Mouse (Mus musculus) CH12.LX (cell line): ENCODE data around the gene Clcnka. TPM values are rescaled to one million over a fixed set of nuclear protein-coding genes. Genes with fewer than 3 reads are reported as not detected.

Experiments used
- DNase-seq: peaks from one replicate; pipeline ENCODE4 v3.0.0-alpha.2; 2013; ENCODE audit errors: extremely low read depth
- H3K27ac ChIP-seq: 2 replicates; pipeline ENCODE4 v1.5.1; 2012; ENCODE audit warnings: low read depth, mild to moderate bottlenecking, control low read depth, moderate library complexity; ENCODE audit not compliant: insufficient read depth
- H3K27me3 ChIP-seq: replicated peaks from 2 replicates; pipeline ENCODE3; 2012; ENCODE audit warnings: inconsistent platforms
- H3K36me3 ChIP-seq, 2 experiments: replicated peaks in 1 of 2; 2 replicates each; pipeline versions ENCODE3 to v1.6.1; 2012; ENCODE audit warnings: inconsistent platforms in 1 of 2, low read length in 1 of 2, mild to moderate bottlenecking in 1 of 2, mixed read lengths in 1 of 2, moderate library complexity in 1 of 2; ENCODE audit not compliant: control insufficient read depth in 1 of 2, insufficient read depth in 1 of 2
- H3K4me1 ChIP-seq, 2 experiments: 2 replicates each; pipeline ENCODE4 v1.6.1; 2012; ENCODE audit warnings: inconsistent platforms in 1 of 2, moderate library complexity in 1 of 2; ENCODE audit not compliant: insufficient read depth in 2 of 2, control insufficient read depth in 1 of 2
- H3K4me2 ChIP-seq: 2 replicates; pipeline ENCODE4 v1.6.1; 2012; ENCODE audit warnings: low read depth, mild to moderate bottlenecking, control low read depth; ENCODE audit not compliant: poor library complexity, insufficient read depth, severe bottlenecking
- H3K4me3 ChIP-seq, 3 experiments: fragments of 150-350 bp in 1 of 3; sonication (generic) in 1 of 3; replicated peaks in 1 of 3; 2 replicates each; pipeline versions ENCODE3 to v1.5.1; 2011 to 2012; ENCODE audit warnings: low read depth in 2 of 3, low read length in 2 of 3, mild to moderate bottlenecking in 2 of 3, moderate library complexity in 2 of 3, control low read depth in 1 of 3, improper control_type of control experiment in 1 of 3, inconsistent platforms in 1 of 3, mixed read lengths in 1 of 3; ENCODE audit not compliant: poor library complexity in 1 of 3
- H3K79me2 ChIP-seq: replicated peaks from 2 replicates; pipeline ENCODE4 v1.6.1; 2012; ENCODE audit warnings: mild to moderate bottlenecking, moderate library complexity; ENCODE audit not compliant: control insufficient read depth, poor library complexity, insufficient read depth, severe bottlenecking; ENCODE audit errors: extremely low read depth
- H3K9ac ChIP-seq: 2 replicates; pipeline ENCODE4 v1.6.1; 2012; ENCODE audit warnings: low read depth, mild to moderate bottlenecking, control low read depth, moderate library complexity; ENCODE audit not compliant: insufficient read depth
- H3K9me3 ChIP-seq: replicated peaks from 2 replicates; pipeline ENCODE3; 2012; ENCODE audit warnings: low read length, inconsistent platforms, mixed read lengths
- BHLHE40 ChIP-seq: IDR thresholded peaks from 2 replicates; pipeline ENCODE4 v1.6.1; 2011; ENCODE audit warnings: mild to moderate bottlenecking, low read depth, low read length, improper control_type of control experiment
- E2F4 ChIP-seq: IDR thresholded peaks from 2 replicates; pipeline ENCODE4 v1.6.1; 2011; ENCODE audit warnings: low read depth, low read length, improper control_type of control experiment; ENCODE audit not compliant: insufficient replicate concordance
- GABPA ChIP-seq: IDR thresholded peaks from 2 replicates; pipeline ENCODE4 v1.6.1; 2012; ENCODE audit warnings: low read depth, low read length, improper control_type of control experiment, inconsistent platforms; ENCODE audit not compliant: insufficient replicate concordance
- HCFC1 ChIP-seq: IDR thresholded peaks from 2 replicates; pipeline ENCODE4 v1.6.1; 2012; ENCODE audit warnings: low read depth, mild to moderate bottlenecking, inconsistent platforms, low read length, improper control_type of control experiment
- IRF4 ChIP-seq: IDR thresholded peaks from 2 replicates; pipeline ENCODE4 v1.6.1; 2014; ENCODE audit warnings: low read depth, mild to moderate bottlenecking, inconsistent platforms, low read length, improper control_type of control experiment
- JUN ChIP-seq: IDR thresholded peaks from 2 replicates; pipeline ENCODE4 v1.6.1; 2011; ENCODE audit warnings: low read depth, mild to moderate bottlenecking, low read length, improper control_type of control experiment, moderate library complexity; ENCODE audit not compliant: insufficient read depth
- JUND ChIP-seq: conservative IDR thresholded peaks from 2 replicates; pipeline ENCODE4 v1.6.1; 2011; ENCODE audit warnings: low read depth, low read length, improper control_type of control experiment
- KAT2A ChIP-seq: IDR thresholded peaks from 2 replicates; pipeline ENCODE4 v1.6.1; 2012; ENCODE audit warnings: low read length, improper control_type of control experiment, inconsistent platforms; ENCODE audit not compliant: insufficient replicate concordance
- MAFK ChIP-seq: IDR thresholded peaks from 2 replicates; pipeline ENCODE4 v1.6.1; 2011; ENCODE audit warnings: low read length, improper control_type of control experiment; ENCODE audit not compliant: insufficient replicate concordance
- MAZ ChIP-seq: IDR thresholded peaks from 2 replicates; pipeline ENCODE4 v1.6.1; 2012; ENCODE audit warnings: low read depth, mild to moderate bottlenecking, inconsistent platforms, low read length, improper control_type of control experiment, moderate library complexity
- MEF2A ChIP-seq: IDR thresholded peaks from 2 replicates; pipeline ENCODE4 v1.6.1; 2014; ENCODE audit warnings: low read depth, mild to moderate bottlenecking, inconsistent platforms, low read length, improper control_type of control experiment, borderline replicate concordance
- MXI1 ChIP-seq: IDR thresholded peaks from 2 replicates; pipeline ENCODE4 v1.6.1; 2011; ENCODE audit warnings: mild to moderate bottlenecking, low read depth, low read length, improper control_type of control experiment
- NELFE ChIP-seq: IDR thresholded peaks from 2 replicates; pipeline ENCODE4 v1.6.1; 2011; ENCODE audit warnings: low read depth, low read length, improper control_type of control experiment
- NRF1 ChIP-seq: IDR thresholded peaks from 2 replicates; pipeline ENCODE4 v1.6.1; 2014; ENCODE audit warnings: low read depth, mild to moderate bottlenecking, inconsistent platforms, low read length, improper control_type of control experiment, moderate library complexity
- PAX5 ChIP-seq: IDR thresholded peaks from 2 replicates; pipeline ENCODE4 v1.6.1; 2012; ENCODE audit warnings: low read length, inconsistent platforms, mixed read lengths
- POLR2A ChIP-seq: IDR thresholded peaks from 2 replicates; pipeline ENCODE4 v1.6.1; 2011; ENCODE audit warnings: low read depth, mild to moderate bottlenecking, improper control_type of control experiment, low read length
- RCOR1 ChIP-seq: conservative IDR thresholded peaks from 2 replicates; pipeline ENCODE4 v1.6.1; 2012; ENCODE audit warnings: low read depth, mild to moderate bottlenecking, inconsistent platforms, low read length, improper control_type of control experiment
- TBP ChIP-seq: conservative IDR thresholded peaks from 2 replicates; pipeline ENCODE4 v1.6.1; 2011; ENCODE audit warnings: low read depth, low read length, improper control_type of control experiment
- TCF12 ChIP-seq: IDR thresholded peaks from 2 replicates; pipeline ENCODE4 v1.6.1; 2014; ENCODE audit warnings: low read depth, mild to moderate bottlenecking, inconsistent platforms, low read length, improper control_type of control experiment
- UBTF ChIP-seq: IDR thresholded peaks from 2 replicates; pipeline ENCODE4 v1.6.1; 2012; ENCODE audit warnings: low read depth, mild to moderate bottlenecking, inconsistent platforms, low read length, improper control_type of control experiment, moderate library complexity
- USF1 ChIP-seq: IDR thresholded peaks from 2 replicates; pipeline ENCODE4 v1.6.1; 2014; ENCODE audit warnings: low read depth, mild to moderate bottlenecking, inconsistent platforms, low read length, improper control_type of control experiment
- USF2 ChIP-seq: conservative IDR thresholded peaks from 2 replicates; pipeline ENCODE4 v1.6.1; 2011; ENCODE audit warnings: low read depth, low read length, improper control_type of control experiment
- ZC3H11A ChIP-seq: IDR thresholded peaks from 2 replicates; pipeline ENCODE4 v1.6.1; 2012; ENCODE audit warnings: low read depth, mild to moderate bottlenecking, inconsistent platforms, low read length, improper control_type of control experiment
- ZMIZ1 ChIP-seq: IDR thresholded peaks from 2 replicates; pipeline ENCODE4 v1.6.1; 2012; ENCODE audit warnings: low read depth, mild to moderate bottlenecking, inconsistent platforms, low read length, improper control_type of control experiment
- ZNF384 ChIP-seq: IDR thresholded peaks from 2 replicates; pipeline ENCODE4 v1.6.1; 2012; ENCODE audit warnings: low read depth, low read length, improper control_type of control experiment, inconsistent platforms
- dilution Hi-C: fragments of 300-500 bp; cut with MboI; formaldehyde crosslinking; loops from 2 replicates; pipeline ENCODE4 v1.14.3; 2020; ENCODE audit warnings: low sequenced_read_pairs; ENCODE audit not compliant: extremely low pct_unique_long_range_greater_than_20kb, extremely low pct_ligation_motif_present
- in situ Hi-C: fragments of 300-500 bp; cut with MboI; formaldehyde crosslinking; loops from 3 replicates; pipeline ENCODE4 v1.14.3; 2019; ENCODE audit warnings: low sequenced_read_pairs, low pct_ligation_motif_present, low pct_unique_long_range_greater_than_20kb, mixed read lengths
- polyA plus RNA-seq: library from polyadenylated mRNA; unstranded; fragments of >175 nt; gene quantifications from 2 replicates; pipeline ENCODE4 v1.2.1, GENCODE M21; 2012; ENCODE audit warnings: low read depth; ENCODE audit not compliant: insufficient read length
- total RNA-seq, 2 experiments: library from RNA; depleted of rRNA; stranded (reverse); fragments of 300-350 nt in 1 of 2; fragments of >200 nt in 1 of 2; gene quantifications; 2 replicates each; pipeline ENCODE4 v1.2.3; 2012 to 2014

Clcnka gene
- total and polyA plus RNA-seq, 3 experiments: not detected

DNA sequence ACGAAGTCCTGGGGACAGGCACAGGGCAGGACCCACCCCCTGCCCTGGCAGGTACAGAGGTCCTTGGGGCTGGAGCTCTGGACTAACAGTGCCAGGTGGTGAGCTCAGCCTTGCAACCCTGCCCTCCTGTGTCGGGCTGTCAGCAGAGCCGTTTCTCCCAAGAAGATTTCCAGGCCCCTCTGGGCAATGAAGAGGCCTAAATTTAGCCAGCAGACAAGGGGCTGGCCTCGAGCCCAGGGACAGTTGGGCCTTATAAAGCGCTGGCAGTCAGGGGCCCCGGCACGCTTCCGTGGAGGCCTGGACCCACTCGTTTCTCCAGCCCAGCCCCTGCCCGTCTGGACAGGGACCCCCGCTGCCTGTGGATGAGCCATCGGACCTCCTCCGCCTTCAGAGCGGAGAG is 22.9 kb upstream of the Clcnka start:
- Histone ChIP-seq H3K27me3 (no peaks in the 10 kb centered on the region), H3K4me2 (no peak overlapping the region), H3K79me2 (no peaks in the 10 kb centered on the region), H3K36me3 (no peaks in the 10 kb centered on the region), H3K27ac (no peak overlapping the region), H3K4me3 (no peak overlapping the region), H3K4me1 (peaks cover 9 to 56% of the 10 kb centered on the region in 2 experiments), H3K9me3 (no peaks in the 10 kb centered on the region), H3K9ac (no peak overlapping the region)
- dilution Hi-C loops (no loop called here), in situ Hi-C loops (loop anchor here (25.0 kb wide), 2 partner anchors 541 to 666 kb away; partner anchors contain the start of gene Tmem51)
- no peak for TF ChIP-seq MAFK
- no peak for TF ChIP-seq TCF12
- TF ChIP-seq MEF2A: no peak
- TF ChIP-seq USF2: no peak
- no peak for TF ChIP-seq MXI1
- TF ChIP-seq JUN: no peak
- TF ChIP-seq HCFC1: no peak
- TF ChIP-seq E2F4: no peak
- TF ChIP-seq RCOR1: no peak
- TF ChIP-seq JUND: no peak
- no peak for TF ChIP-seq ZNF384
- DNase-seq: no peak

DNA sequence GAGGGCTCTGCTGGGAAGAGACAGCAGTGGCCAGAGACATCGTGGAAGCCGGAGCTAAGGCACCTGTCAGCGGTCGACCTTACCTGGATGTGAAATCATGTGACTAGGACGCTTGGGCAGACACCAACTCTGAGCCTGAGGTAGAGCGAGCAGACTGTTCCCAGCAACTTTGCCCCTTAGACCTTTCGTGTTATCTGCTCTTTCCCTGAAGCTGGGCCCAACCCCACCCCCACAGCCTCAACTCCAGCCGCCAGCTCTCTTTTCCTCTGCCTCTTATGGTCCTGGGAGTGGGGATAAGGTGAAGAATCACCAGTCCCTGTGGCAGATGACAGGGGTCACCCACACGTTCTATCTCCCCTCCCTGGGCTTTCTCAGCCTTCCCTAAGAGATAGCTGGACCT is 22.4 kb upstream of the Clcnka start:
- Histone ChIP-seq H3K36me3 (no peaks in the 10 kb centered on the region), H3K27ac (no peak overlapping the region), H3K9ac (no peak overlapping the region), H3K4me1 (peaks cover 9 to 55% of the 10 kb centered on the region in 2 experiments), H3K27me3 (no peaks in the 10 kb centered on the region), H3K9me3 (no peaks in the 10 kb centered on the region), H3K4me3 (no peak overlapping the region), H3K4me2 (no peak overlapping the region), H3K79me2 (no peaks in the 10 kb centered on the region)
- dilution Hi-C loops (no loop called here), in situ Hi-C loops (loop anchor here (25.0 kb wide), 2 partner anchors 541 to 666 kb away; partner anchors contain the start of gene Tmem51)
- no peak for DNase-seq
- TF ChIP-seq E2F4 (no peak), PAX5 (no peak), ZC3H11A (no peak), TBP (no peak), JUND (no peak), UBTF (no peak), NRF1 (no peak), ZNF384 (no peak), IRF4 (no peak), BHLHE40 (no peak), RCOR1 (no peak), USF1 (no peak), MAZ (no peak), KAT2A (no peak), POLR2A (no peak), GABPA (no peak), ZMIZ1 (no peak), NELFE (no peak)
